Mouse (Mus musculus): ENCODE data around the gene Cnr2. TPM values are rescaled to one million over a fixed set of nuclear protein-coding genes. Genes with fewer than 3 reads are reported as not detected.

The Cnr2 gene
- polyA plus RNA-seq, 1 experiment, result 18.8 TPM

DNA sequence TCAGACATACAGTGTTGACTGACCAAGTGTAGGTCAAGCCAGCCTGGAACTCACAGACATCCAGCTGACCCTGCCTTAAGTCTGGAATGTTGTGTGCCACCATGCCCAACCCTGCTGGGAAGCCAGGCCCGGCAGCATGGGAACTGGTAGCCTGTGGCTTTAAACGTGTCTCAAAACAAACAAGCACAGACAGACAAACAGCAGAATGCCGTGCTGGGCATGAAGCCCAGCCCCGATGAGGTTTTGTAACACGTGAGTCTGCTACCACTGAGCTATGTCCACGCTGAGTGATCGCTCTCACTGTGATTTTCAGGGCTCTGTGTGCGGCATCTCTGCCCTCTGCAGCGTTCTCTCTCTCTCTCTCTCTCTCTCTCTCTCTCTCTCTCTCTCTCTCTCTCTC is 60.7 kb downstream of the Cnr2 start:
- no peak overlapping the region for H3K4me3 ChIP-seq (ENCODE audit: insufficient read depth, low read length)
- H3K4me1 ChIP-seq (ENCODE audit: control insufficient read depth, insufficient read depth, low read length), result no peaks in the 10 kb centered on the region
- H3K27ac ChIP-seq (ENCODE audit: insufficient read depth, low read depth, low read length), result no peak overlapping the region
- no peak for TF ChIP-seq CTCF (IDR thresholded peaks at IDR 0.05; ENCODE audit: low read depth, low read length)
- TF ChIP-seq POLR2A (IDR thresholded peaks at IDR 0.05; ENCODE audit: borderline replicate concordance, low read depth, low read length), result no peak

DNA sequence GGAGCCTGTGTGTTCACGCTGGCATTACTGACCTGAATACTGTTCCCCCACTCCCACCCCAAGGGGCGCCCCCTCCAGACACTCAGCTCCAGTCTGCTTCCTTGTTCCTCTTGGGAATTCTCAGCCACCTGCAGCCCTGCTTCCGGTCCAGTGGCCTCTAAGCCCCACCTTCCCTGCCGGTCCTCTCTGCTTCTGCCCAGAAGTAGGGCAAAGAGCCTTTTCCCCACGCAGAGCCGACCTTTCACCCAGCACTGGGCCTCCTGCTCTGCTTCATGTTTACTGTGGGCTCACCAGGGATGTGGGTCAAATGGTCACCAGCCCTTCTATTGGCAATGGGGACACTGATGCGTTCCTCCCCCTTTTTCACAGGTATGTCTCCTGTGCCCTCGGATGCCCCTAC is 63.2 kb downstream of the Cnr2 start:
- Histone ChIP-seq H3K4me3 (ENCODE audit: insufficient read depth, low read length) (no peak overlapping the region), H3K27ac (ENCODE audit: insufficient read depth, low read depth, low read length) (no peak overlapping the region), H3K4me1 (ENCODE audit: control insufficient read depth, insufficient read depth, low read length) (peaks cover 2% of the 10 kb centered on the region; the same call in 1 of the 2 replicates)
- TF ChIP-seq POLR2A (IDR thresholded peaks at IDR 0.05; ENCODE audit: borderline replicate concordance, low read depth, low read length) (no peak), CTCF (IDR thresholded peaks at IDR 0.05; ENCODE audit: low read depth, low read length) (no peak)

DNA sequence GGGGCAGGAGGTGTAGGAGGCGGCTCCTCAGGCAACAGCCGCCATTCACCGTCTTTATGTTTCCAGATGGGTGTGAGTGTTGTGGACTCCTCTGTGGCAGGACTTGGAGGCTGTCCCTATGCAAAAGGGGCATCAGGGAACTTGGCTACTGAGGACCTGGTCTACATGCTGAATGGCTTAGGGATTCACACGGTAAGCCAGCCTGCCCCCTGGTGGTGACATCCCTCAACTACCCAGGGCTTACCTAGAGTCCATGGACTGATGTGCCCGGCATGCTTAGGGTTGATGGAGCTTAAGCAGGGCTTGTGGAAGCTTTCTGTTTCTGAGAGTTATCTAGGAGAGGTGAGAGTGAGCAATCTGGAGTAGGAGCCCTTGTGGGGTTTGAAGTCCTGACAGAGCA is 65.5 kb downstream of the Cnr2 start:
- Histone ChIP-seq H3K4me1 (ENCODE audit: control insufficient read depth, insufficient read depth, low read length) (peaks cover 9% of the 10 kb centered on the region), H3K27ac (ENCODE audit: insufficient read depth, low read depth, low read length) (no peak overlapping the region), H3K4me3 (ENCODE audit: insufficient read depth, low read length) (no peak overlapping the region)
- TF ChIP-seq POLR2A (IDR thresholded peaks at IDR 0.05; ENCODE audit: borderline replicate concordance, low read depth, low read length), result no peak
- TF ChIP-seq CTCF (IDR thresholded peaks at IDR 0.05; ENCODE audit: low read depth, low read length), result peak; percentile 56; the same call in 1 of the 2 replicates

DNA sequence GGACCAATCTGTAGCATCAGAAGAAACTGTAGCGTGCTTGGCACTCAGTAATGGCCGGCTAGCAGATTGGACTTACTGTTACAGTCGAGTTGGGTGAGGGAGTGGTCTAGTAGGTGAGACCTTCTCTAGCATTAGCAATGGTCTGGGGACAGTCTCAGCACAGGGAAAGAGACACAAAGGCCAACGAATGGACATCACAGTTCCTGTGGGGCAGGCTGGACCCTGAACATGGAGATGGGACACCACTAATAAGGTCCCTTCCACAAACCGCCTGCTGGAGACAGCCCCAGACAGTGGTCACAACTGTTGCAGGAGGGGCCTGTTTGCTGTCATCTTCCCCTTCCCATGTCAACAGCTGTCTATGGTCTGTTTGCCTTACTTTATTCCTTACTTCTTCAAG is 66.5 kb downstream of the Cnr2 start:
- H3K4me1 ChIP-seq (ENCODE audit: control insufficient read depth, insufficient read depth, low read length), result peaks cover 9% of the 10 kb centered on the region
- H3K4me3 ChIP-seq (ENCODE audit: insufficient read depth, low read length), result no peak overlapping the region
- H3K27ac ChIP-seq (ENCODE audit: insufficient read depth, low read depth, low read length), result no peak overlapping the region
- TF ChIP-seq POLR2A (IDR thresholded peaks at IDR 0.05; ENCODE audit: borderline replicate concordance, low read depth, low read length) (no peak), CTCF (IDR thresholded peaks at IDR 0.05; ENCODE audit: low read depth, low read length) (no peak)

DNA sequence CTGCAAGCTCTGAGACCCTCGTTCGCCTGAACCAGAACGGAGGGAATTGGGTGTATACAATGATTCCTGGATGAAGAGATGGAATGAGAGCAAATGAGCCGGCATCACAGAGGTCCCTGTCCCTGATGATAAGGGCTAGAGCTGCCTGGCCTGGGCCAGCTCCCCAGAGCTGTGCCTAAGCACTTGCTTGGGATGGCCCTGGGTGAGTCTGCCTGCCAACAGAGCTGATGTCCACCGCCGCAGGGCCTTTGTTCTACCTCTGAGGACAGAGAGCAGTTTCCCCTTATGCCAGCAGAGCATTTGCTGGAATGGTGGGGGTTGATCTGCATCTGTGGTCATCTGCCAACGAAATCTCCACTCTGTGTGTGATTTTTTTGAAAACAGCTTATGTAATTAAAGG is 67.0 kb downstream of the Cnr2 start:
- Histone ChIP-seq H3K4me1 (ENCODE audit: control insufficient read depth, insufficient read depth, low read length) (peaks cover 9% of the 10 kb centered on the region), H3K27ac (ENCODE audit: insufficient read depth, low read depth, low read length) (no peak overlapping the region), H3K4me3 (ENCODE audit: insufficient read depth, low read length) (no peak overlapping the region)
- TF ChIP-seq CTCF (IDR thresholded peaks at IDR 0.05; ENCODE audit: low read depth, low read length) (no peak), POLR2A (IDR thresholded peaks at IDR 0.05; ENCODE audit: borderline replicate concordance, low read depth, low read length) (no peak)

DNA sequence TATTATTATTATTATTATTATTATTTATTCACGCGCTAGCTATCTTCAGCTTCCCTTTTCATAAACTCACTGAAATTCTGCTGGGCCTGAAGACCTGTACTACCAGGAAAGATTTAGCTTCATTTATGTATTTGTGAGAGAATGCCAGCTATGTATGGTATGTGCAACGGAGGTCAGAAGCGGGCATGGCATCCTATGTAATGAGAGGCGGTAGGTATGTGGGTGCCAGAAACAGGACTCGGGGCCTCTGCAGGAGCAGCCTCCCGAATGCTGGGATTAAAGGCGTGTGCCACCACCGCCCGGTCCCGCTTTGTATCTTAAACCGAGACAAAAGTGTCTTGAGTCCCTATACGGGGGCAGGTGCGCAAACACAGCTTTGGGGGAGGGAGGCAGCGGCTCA is 67.8 kb downstream of the Cnr2 start:
- TF ChIP-seq CTCF (IDR thresholded peaks at IDR 0.05; ENCODE audit: low read depth, low read length), result no peak
- no peak for TF ChIP-seq POLR2A (IDR thresholded peaks at IDR 0.05; ENCODE audit: borderline replicate concordance, low read depth, low read length)
- H3K27ac ChIP-seq (ENCODE audit: insufficient read depth, low read depth, low read length), result peak overlapping the region; percentile 71
- H3K4me1 ChIP-seq (ENCODE audit: control insufficient read depth, insufficient read depth, low read length), result peaks cover 9% of the 10 kb centered on the region
- peak overlapping the region; percentile 75 for H3K4me3 ChIP-seq (ENCODE audit: insufficient read depth, low read length)

DNA sequence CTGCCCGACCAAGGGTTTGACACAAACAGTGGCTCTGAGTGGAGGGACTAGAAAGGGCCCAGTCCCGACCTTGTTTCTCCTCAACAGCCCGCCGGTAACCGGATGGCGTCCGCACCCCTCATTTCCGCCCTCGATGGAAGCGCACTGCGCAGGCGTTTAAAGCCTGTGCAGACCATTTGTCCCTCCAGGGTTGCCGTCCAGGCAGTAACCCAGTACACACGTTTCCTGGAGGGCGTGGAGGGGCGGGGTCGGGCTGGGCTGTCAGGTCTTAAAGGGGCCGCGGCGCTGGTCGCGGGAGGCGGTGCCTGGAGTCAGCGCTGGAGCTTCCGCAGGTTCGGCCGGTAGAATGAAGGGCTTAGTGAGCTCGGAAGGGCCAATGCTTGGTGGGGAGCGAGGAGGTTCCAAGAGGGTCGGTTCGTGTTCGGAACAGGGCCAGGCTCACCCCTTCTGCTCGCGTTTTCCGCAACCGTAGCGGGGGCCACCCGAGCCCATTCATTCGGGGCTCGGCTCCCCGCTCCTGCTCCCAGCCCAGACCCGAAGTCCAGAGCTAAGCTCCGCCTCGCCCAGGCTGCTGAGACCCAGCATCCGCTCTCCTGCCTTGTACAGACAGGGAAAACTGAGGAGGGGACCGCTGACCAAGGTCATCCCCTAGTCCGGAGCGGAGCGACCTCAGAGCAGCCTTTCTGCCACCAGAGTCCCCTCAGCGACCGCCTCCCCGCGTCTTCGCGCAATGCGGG is 68.4 kb downstream of the Cnr2 start, which contains the start of gene Gale:
Gene Gale (plus strand): TSS at position 271 of the 737 bp plus-strand sequence.
- H3K4me3 ChIP-seq (ENCODE audit: insufficient read depth, low read length), result peak within 1 kb of the TSS; percentile 75
- H3K27ac ChIP-seq (ENCODE audit: insufficient read depth, low read depth, low read length), result peak within 1 kb of the TSS; percentile 71
- no peak for TF ChIP-seq POLR2A (IDR thresholded peaks at IDR 0.05; ENCODE audit: borderline replicate concordance, low read depth, low read length)
- TF ChIP-seq CTCF (IDR thresholded peaks at IDR 0.05; ENCODE audit: low read depth, low read length), result no peak
- H3K4me1 ChIP-seq (ENCODE audit: control insufficient read depth, insufficient read depth, low read length), result peaks cover 9% of the 10 kb centered on the region

DNA sequence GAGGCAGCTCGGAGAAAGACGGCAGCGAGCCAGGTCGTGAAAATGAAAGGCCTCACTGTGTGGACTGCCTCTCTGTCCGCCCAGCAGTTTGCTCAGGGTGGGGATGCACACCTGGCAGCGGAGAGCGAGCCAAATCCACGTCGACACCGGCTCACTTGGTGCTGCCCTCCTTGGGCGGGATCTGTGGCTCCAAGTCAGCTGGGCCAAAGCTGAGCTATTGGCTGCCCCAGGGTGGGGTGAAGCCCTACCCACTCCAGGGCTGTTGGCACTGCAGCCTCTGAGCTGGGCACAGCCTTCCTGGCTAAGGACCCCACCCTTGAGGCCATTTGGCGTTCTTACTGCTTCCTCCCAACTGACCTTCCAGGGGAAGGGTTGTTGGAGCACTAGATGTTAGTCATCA is 69.2 kb downstream of the Cnr2 start:
- peak overlapping the region; percentile 75 for H3K4me3 ChIP-seq (ENCODE audit: insufficient read depth, low read length)
- peaks cover 9% of the 10 kb centered on the region for H3K4me1 ChIP-seq (ENCODE audit: control insufficient read depth, insufficient read depth, low read length)
- TF ChIP-seq POLR2A (IDR thresholded peaks at IDR 0.05; ENCODE audit: borderline replicate concordance, low read depth, low read length), result no peak
- TF ChIP-seq CTCF (IDR thresholded peaks at IDR 0.05; ENCODE audit: low read depth, low read length), result no peak
- peak overlapping the region; percentile 38 for H3K27ac ChIP-seq (ENCODE audit: insufficient read depth, low read depth, low read length)

DNA sequence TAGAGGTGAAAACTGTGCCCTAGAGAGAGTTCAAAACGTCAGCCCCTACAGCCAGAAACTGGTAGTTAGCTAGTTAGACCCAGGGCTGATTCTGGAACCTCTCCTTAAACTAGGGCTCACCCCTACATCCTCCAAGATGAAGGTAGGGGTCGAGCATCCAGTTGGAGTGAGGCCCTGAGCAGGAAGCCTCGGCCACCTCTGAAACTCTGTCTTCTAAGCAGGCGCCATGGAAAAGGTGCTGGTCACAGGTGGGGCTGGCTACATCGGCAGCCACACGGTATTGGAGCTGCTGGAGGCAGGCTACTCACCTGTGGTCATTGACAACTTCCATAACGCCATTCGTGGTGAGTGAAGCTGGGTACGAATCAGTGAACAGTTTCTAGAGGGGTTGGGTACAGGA is 69.9 kb downstream of the Cnr2 start:
- H3K4me3 ChIP-seq (ENCODE audit: insufficient read depth, low read length), result peak overlapping the region; percentile 75; the same call in 1 of the 2 replicates
- TF ChIP-seq CTCF (IDR thresholded peaks at IDR 0.05; ENCODE audit: low read depth, low read length) (no peak), POLR2A (IDR thresholded peaks at IDR 0.05; ENCODE audit: borderline replicate concordance, low read depth, low read length) (no peak)
- H3K27ac ChIP-seq (ENCODE audit: insufficient read depth, low read depth, low read length), result peak overlapping the region; percentile 38
- peaks cover 9% of the 10 kb centered on the region for H3K4me1 ChIP-seq (ENCODE audit: control insufficient read depth, insufficient read depth, low read length)

DNA sequence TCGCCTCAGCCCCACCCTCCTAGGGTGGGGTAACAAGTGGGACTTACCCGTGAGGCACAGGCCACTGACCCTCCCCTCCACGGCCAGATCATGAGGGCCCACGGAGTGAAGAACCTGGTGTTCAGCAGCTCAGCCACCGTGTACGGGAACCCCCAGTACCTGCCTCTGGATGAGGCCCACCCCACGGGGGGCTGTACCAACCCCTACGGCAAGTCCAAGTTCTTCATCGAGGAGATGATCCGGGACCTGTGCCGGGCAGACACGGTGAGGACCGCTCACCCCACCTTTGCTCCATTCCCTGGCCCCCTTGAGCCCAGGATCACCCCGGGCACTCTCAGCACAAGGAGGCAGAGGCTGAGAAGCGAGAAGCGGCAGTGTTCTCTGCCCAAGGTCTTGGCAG is 71.1 kb downstream of the Cnr2 start:
- Histone ChIP-seq H3K4me3 (ENCODE audit: insufficient read depth, low read length) (no peak overlapping the region), H3K27ac (ENCODE audit: insufficient read depth, low read depth, low read length) (no peak overlapping the region), H3K4me1 (ENCODE audit: control insufficient read depth, insufficient read depth, low read length) (peaks cover 10% of the 10 kb centered on the region)
- TF ChIP-seq POLR2A (IDR thresholded peaks at IDR 0.05; ENCODE audit: borderline replicate concordance, low read depth, low read length) (no peak), CTCF (IDR thresholded peaks at IDR 0.05; ENCODE audit: low read depth, low read length) (no peak)
